Mouse (Mus musculus) ES-Bruce4 (cell line): Measurements from ENCODE around the gene Neurl3. TPM values are rescaled to one million over a fixed set of nuclear protein-coding genes. Genes with fewer than 3 reads are reported as not detected.

ENCODE experiments used
- H3K27ac ChIP-seq: 2 replicates; pipeline ENCODE4 v1.5.1; 2012; ENCODE audit warnings: low read length, inconsistent platforms; ENCODE audit not compliant: insufficient read depth
- H3K27me3 ChIP-seq: 2 replicates; pipeline ENCODE4 v1.6.1; 2012; ENCODE audit warnings: mild to moderate bottlenecking, low read length, inconsistent platforms; ENCODE audit not compliant: control insufficient read depth, poor library complexity, insufficient read depth, severe bottlenecking
- H3K36me3 ChIP-seq: 2 replicates; pipeline ENCODE4 v1.6.1; 2012; ENCODE audit warnings: inconsistent platforms, mild to moderate bottlenecking, low read length, moderate library complexity; ENCODE audit not compliant: control insufficient read depth, poor library complexity, insufficient read depth, severe bottlenecking
- H3K4me1 ChIP-seq: one replicate; pipeline ENCODE4 v1.8.1; 2011; ENCODE audit warnings: low read length; ENCODE audit not compliant: control insufficient read depth, insufficient read depth
- H3K4me3 ChIP-seq: 2 replicates; pipeline ENCODE4 v1.5.1; 2011; ENCODE audit warnings: low read depth, mild to moderate bottlenecking, low read length
- H3K9ac ChIP-seq: 2 replicates; pipeline ENCODE4 v1.6.1; 2012; ENCODE audit warnings: low read depth, mild to moderate bottlenecking, inconsistent platforms; ENCODE audit not compliant: poor library complexity, severe bottlenecking
- H3K9me3 ChIP-seq: replicated peaks from 2 replicates; pipeline ENCODE4 v1.6.1; 2012; ENCODE audit warnings: mild to moderate bottlenecking, low read length, inconsistent platforms; ENCODE audit not compliant: control insufficient read depth, poor library complexity, insufficient read depth, severe bottlenecking
- CTCF ChIP-seq: IDR thresholded peaks from one replicate; pipeline ENCODE4 v1.8.1; 2011; ENCODE audit warnings: low read depth, low read length
- EP300 ChIP-seq: IDR thresholded peaks from 2 replicates; pipeline ENCODE4 v1.6.1; 2011; ENCODE audit warnings: low read depth, low read length; ENCODE audit not compliant: insufficient read depth
- POLR2A ChIP-seq: IDR thresholded peaks from one replicate; pipeline ENCODE4 v1.8.1; 2011; ENCODE audit warnings: low read length; ENCODE audit not compliant: insufficient read depth
- polyA plus RNA-seq: library from polyadenylated mRNA; stranded (reverse); fragments of >200 nt; gene quantifications from 2 replicates; pipeline ENCODE4 v1.2.4, GENCODE M21; 2011; ENCODE audit warnings: low read depth; ENCODE audit not compliant: missing spikeins, insufficient read depth, insufficient read length

Neurl3 gene
- polyA plus RNA-seq, 1 experiment, result not detected

DNA sequence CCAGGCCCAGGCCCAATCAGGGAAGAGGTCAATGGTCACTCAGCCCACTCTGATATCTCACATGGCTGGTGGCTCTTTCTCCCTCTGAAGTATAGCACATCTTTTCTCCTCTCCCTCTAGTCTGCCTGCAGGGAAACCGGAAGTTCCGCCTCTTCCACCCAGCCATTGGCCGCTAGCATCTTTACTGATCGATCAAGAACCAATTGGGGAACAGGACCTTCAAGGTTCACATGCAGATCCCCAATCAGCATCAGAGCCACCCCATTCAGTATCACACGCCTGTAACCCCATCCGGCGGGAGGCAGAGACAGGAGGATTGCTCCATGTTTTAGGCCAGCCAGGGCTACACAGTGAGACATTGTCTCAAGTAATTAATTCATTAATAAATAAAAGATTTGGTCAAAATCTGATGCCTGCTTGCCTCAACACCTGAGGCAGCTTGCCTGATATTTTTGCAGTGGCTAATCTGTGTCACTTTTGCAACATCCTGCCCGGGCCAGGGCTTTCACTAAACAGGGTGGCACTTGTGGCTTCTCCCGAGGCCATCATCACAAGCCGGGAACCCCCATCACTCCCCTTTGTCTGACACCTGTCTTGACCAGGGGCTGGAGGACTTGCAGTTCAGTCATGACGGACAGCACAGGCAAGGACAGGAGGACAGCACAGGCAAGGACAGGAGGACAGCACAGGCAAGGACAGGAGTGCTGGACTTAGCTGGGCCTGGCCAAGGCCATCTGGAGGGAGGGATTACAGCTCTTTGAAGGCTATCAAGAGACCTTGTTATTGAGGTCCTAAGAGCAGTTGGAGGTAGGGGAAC, 40.7 kb upstream of the Neurl3 start:
- Histone ChIP-seq H3K4me1 (peaks cover 2% of the 10 kb centered on the region), H3K9ac (peak overlapping the region; percentile 66), H3K9me3 (no peaks in the 10 kb centered on the region), H3K27me3 (no peaks in the 10 kb centered on the region), H3K36me3 (no peaks in the 10 kb centered on the region), H3K27ac (peak overlapping the region; percentile 23; the same call in 1 of the 2 replicates), H3K4me3 (peak overlapping the region; percentile 95)
- peak; percentile 51 for TF ChIP-seq POLR2A
- no peak for TF ChIP-seq CTCF

DNA sequence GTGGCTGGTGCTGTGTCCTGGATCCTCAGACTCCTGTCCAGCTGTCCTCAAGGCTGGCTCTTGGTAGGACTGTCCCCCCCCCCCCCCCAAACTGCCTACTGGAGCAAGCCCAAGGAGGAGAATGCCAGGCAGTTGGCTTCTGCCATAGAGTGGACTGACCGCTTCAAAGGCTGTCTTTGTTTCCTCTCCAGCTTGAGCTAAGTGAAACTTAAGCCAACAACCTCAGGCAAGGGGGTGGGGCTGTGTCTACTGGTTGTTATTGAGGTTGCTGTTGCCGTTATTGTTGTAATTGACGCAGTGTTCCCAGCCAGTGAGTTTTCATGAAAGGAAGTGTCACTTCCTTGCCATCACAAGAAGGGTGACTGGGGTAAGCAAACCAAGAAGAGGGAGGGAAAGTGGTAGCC, 35.0 kb upstream of the Neurl3 start:
- no peaks in the 10 kb centered on the region for H3K36me3 ChIP-seq
- no peak overlapping the region for H3K9ac ChIP-seq
- no peaks in the 10 kb centered on the region for H3K27me3 ChIP-seq
- no peak for TF ChIP-seq CTCF
- no peak for TF ChIP-seq EP300
- TF ChIP-seq POLR2A, result no peak
- no peaks in the 10 kb centered on the region for H3K9me3 ChIP-seq
- no peak overlapping the region for H3K27ac ChIP-seq
- H3K4me3 ChIP-seq, result no peak overlapping the region
- peaks cover 5% of the 10 kb centered on the region for H3K4me1 ChIP-seq

DNA sequence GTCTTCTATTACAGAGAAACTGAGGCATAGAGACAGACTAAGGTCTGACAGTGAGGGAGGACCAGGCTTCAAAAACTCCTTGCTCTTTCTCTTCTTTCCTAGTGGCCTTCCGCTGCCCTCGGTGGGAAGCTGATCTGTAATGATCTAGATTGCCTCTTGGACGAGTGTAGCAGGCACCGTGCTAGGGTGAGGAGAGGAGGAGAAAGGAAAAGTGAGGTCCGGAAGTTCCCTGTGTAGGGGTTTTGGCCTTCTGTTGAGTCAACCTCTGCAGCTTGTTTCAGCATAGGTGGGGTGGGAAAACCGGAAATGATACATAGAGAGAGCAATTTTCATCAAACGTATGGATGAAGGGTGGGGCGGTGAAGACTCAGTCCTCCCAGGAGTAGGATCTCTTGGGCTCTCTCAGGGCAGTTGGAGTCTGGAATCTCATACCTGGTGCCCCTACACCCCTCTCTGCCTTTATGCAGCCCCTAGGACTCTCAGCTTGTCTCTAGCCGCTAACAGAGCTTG, 34.5 kb upstream of the Neurl3 start:
- H3K9ac ChIP-seq, result no peak overlapping the region
- H3K4me1 ChIP-seq, result peaks cover 5% of the 10 kb centered on the region
- H3K36me3 ChIP-seq, result no peaks in the 10 kb centered on the region
- no peaks in the 10 kb centered on the region for H3K9me3 ChIP-seq
- TF ChIP-seq CTCF, result no peak
- no peak for TF ChIP-seq EP300
- no peak for TF ChIP-seq POLR2A
- H3K4me3 ChIP-seq, result no peak overlapping the region
- H3K27ac ChIP-seq, result no peak overlapping the region
- H3K27me3 ChIP-seq, result no peaks in the 10 kb centered on the region

DNA sequence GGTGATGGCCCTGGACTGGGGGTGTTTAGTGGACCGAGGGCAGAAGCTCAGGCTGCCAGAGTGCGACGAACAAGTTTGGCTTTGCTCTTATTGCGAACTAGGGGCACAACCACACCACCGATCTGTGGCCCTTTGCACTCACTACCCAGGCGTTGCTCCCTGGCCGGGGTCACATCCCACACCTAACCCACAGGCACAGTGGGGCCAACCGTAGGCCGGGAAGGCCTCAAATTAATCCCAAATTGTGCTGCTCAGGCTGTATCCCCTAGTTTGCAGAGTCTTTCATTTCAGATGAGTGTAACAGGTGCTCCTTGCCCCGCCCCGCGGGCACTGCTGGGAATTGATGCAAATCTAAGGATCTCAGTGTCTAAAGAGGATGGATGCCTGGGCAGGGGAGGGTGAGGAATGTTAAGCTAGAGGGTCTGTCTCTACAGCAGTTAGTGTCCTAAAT, 34.0 kb upstream of the Neurl3 start:
- H3K9me3 ChIP-seq, result no peaks in the 10 kb centered on the region
- H3K9ac ChIP-seq, result peak overlapping the region; percentile 57; the same call in 1 of the 2 replicates
- no peak overlapping the region for H3K27ac ChIP-seq
- H3K27me3 ChIP-seq, result no peaks in the 10 kb centered on the region
- TF ChIP-seq EP300, result no peak
- TF ChIP-seq CTCF, result no peak
- TF ChIP-seq POLR2A, result no peak
- H3K36me3 ChIP-seq, result no peaks in the 10 kb centered on the region
- peaks cover 5% of the 10 kb centered on the region for H3K4me1 ChIP-seq
- H3K4me3 ChIP-seq, result peak overlapping the region; percentile 69

DNA sequence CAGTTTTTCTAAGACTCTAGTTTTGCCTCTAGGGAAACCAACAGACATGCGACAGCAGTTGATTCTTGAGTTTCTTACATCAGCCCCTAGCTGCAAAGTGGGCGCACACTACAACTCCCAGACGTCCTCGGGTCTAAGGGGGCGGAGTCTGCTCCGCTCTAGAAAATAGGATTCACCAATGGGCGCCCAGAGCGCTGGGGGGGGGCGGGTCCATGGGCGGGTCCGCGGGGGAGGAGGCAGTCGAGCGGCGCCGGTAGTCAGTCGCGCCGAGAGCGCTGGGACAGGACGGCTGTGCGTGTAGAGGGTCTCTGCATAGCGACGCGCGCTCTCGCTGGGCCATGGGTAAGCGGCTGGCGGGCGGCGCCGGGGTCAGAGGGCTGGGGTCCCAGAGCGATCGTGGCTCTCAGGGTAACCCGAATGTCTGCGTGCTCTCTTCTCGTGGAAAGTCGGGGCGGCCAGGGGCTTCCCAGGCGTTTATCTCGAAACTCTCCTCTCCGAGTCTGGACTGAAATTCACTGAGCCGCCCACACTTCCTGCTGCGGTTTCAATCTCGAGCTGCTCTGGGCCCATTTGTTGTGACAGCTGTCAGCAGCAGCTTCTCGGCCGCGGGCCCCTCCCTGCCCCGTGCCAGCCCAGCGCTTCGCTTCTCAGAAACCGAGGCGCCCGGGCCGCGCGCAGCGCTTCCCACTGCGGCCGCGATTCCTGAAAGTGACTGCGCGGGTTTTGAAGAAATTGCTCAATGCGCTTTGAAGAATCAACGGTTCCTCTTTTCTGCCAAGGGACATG, 33.2 kb upstream of the Neurl3 start, which contains the start of gene Arid5a:
TSS of gene Arid5a (plus strand) at position 239 of the 786 bp plus-strand sequence.
- peak within 1 kb of the TSS; percentile 17; the same call in 1 of the 2 replicates for H3K27ac ChIP-seq
- H3K27me3 ChIP-seq, result no peaks in the 10 kb centered on the region
- peak within 1 kb of the TSS; percentile 69 for H3K4me3 ChIP-seq
- peaks cover 5% of the 10 kb centered on the region for H3K4me1 ChIP-seq
- TF ChIP-seq CTCF (no peak), EP300 (0 out of 2 replicates have a peak, but pooled peaks have one; percentile 8), POLR2A (peak; percentile 99)
- no peaks in the 10 kb centered on the region for H3K36me3 ChIP-seq
- no peaks in the 10 kb centered on the region for H3K9me3 ChIP-seq
- H3K9ac ChIP-seq, result peak within 1 kb of the TSS; percentile 57
